Mouse (Mus musculus): Measurements from ENCODE around the gene Stx16. TPM values are rescaled to one million over a fixed set of nuclear protein-coding genes. Genes with fewer than 3 reads are reported as not detected.
A peak's percentile ranks its signal among the peaks of the same experiment; 100 is the strongest.

The Stx16 gene
- polyA plus RNA-seq, 1 experiment from 2014 or later, result 11.2 TPM

- peaks cover 77% of the 10 kb centered on the region for H3K36me3 ChIP-seq
- 75% methylated on average over 16 of the region's 16 CpGs for WGBS
Measured at GRCm38 (mm10) chr2:174116929-174117328, 40.8 kb downstream of the Stx16 start.

GRCm38 (mm10) chr2:174118141-174118540 lies 42.0 kb downstream of the Stx16 start:
- no peak overlapping the region for H3K27ac ChIP-seq
- no peak overlapping the region for H3K4me3 ChIP-seq (replicated peaks)
- peaks cover 4% of the 10 kb centered on the region for H3K4me1 ChIP-seq
- no peak overlapping the region for H3K4me2 ChIP-seq
- no peaks in the 10 kb centered on the region for H3K27me3 ChIP-seq
- H3K9ac ChIP-seq, result no peak overlapping the region
- peaks cover 89% of the 10 kb centered on the region for H3K36me3 ChIP-seq
- no peak for ATAC-seq (replicated peaks; ENCODE audit: low FRiP score)
- no peaks in the 10 kb centered on the region for H3K9me3 ChIP-seq (replicated peaks)
- 66% methylated on average over 11 of the region's 11 CpGs for WGBS

More at GRCm38 (mm10) chr2:174116929-174117328, 40.8 kb downstream of the Stx16 start:
- no peak overlapping the region for H3K9ac ChIP-seq
- ATAC-seq (replicated peaks; ENCODE audit: low FRiP score), result no peak
- H3K4me1 ChIP-seq, result peaks cover 16% of the 10 kb centered on the region
- no peak overlapping the region for H3K4me3 ChIP-seq (replicated peaks)
- no peaks in the 10 kb centered on the region for H3K9me3 ChIP-seq (replicated peaks)
- no peak overlapping the region for H3K4me2 ChIP-seq
- H3K27ac ChIP-seq, result no peak overlapping the region
- H3K27me3 ChIP-seq, result no peaks in the 10 kb centered on the region

GRCm38 (mm10) chr2:174119259-174119658 lies 43.2 kb downstream of the Stx16 start:
- Histone ChIP-seq H3K36me3 (peaks cover 90% of the 10 kb centered on the region), H3K9me3 (replicated peaks) (0 out of 2 replicates have a peak, but pooled peaks cover 3% of the 10 kb centered on the region), H3K9ac (no peak overlapping the region), H3K4me3 (replicated peaks) (no peak overlapping the region), H3K27me3 (no peaks in the 10 kb centered on the region), H3K4me1 (no peaks in the 10 kb centered on the region), H3K4me2 (no peak overlapping the region), H3K27ac (no peak overlapping the region)
- no peak for ATAC-seq (replicated peaks; ENCODE audit: low FRiP score)
- WGBS, result 89% methylated on average over 11 of the region's 11 CpGs

GRCm38 (mm10) chr2:174120631-174121030 lies 44.5 kb downstream of the Stx16 start:
- Histone ChIP-seq H3K4me1 (no peaks in the 10 kb centered on the region), H3K36me3 (peaks cover 90% of the 10 kb centered on the region)
- WGBS, result 92% methylated on average over 19 of the region's 19 CpGs

GRCm38 (mm10) chr2:174121411-174121947 lies 45.4 kb downstream of the Stx16 start:
- peaks cover 3% of the 10 kb centered on the region for H3K4me1 ChIP-seq
- WGBS, result 82% methylated on average over 12 of the region's 12 CpGs
- H3K9me3 ChIP-seq (replicated peaks), result peaks cover 6% of the 10 kb centered on the region
- H3K27ac ChIP-seq, result no peak overlapping the region
- no peak overlapping the region for H3K4me3 ChIP-seq (replicated peaks)
- ATAC-seq (replicated peaks; ENCODE audit: low FRiP score), result peak; percentile 31
- 0 out of 2 replicates have a peak, but pooled peaks cover 2% of the 10 kb centered on the region for H3K27me3 ChIP-seq
- no peak overlapping the region for H3K4me2 ChIP-seq
- H3K9ac ChIP-seq, result no peak overlapping the region
- peaks cover 84% of the 10 kb centered on the region for H3K36me3 ChIP-seq

More at GRCm38 (mm10) chr2:174120631-174121030, 44.5 kb downstream of the Stx16 start:
- ATAC-seq (replicated peaks; ENCODE audit: low FRiP score), result no peak
- Histone ChIP-seq H3K27me3 (no peaks in the 10 kb centered on the region), H3K4me3 (replicated peaks) (no peak overlapping the region), H3K4me2 (no peak overlapping the region), H3K27ac (no peak overlapping the region), H3K9me3 (replicated peaks) (peaks cover 6% of the 10 kb centered on the region), H3K9ac (no peak overlapping the region)

GRCm38 (mm10) chr2:174122331-174122730 lies 46.2 kb downstream of the Stx16 start:
- no peak overlapping the region for H3K4me2 ChIP-seq
- 96% methylated on average over 2 of the region's 2 CpGs for WGBS
- peaks cover 12% of the 10 kb centered on the region for H3K4me1 ChIP-seq
- H3K9me3 ChIP-seq (replicated peaks), result peaks cover 6% of the 10 kb centered on the region
- H3K9ac ChIP-seq, result no peak overlapping the region
- no peak overlapping the region for H3K4me3 ChIP-seq (replicated peaks)
- H3K27me3 ChIP-seq, result 0 out of 2 replicates have a peak, but pooled peaks cover 3% of the 10 kb centered on the region
- H3K36me3 ChIP-seq, result peaks cover 75% of the 10 kb centered on the region
- H3K27ac ChIP-seq, result no peak overlapping the region
- ATAC-seq (replicated peaks; ENCODE audit: low FRiP score), result no peak

- Histone ChIP-seq H3K4me3 (replicated peaks) (no peak overlapping the region), H3K27ac (no peak overlapping the region), H3K27me3 (0 out of 2 replicates have a peak, but pooled peaks cover 7% of the 10 kb centered on the region), H3K4me1 (peaks cover 13% of the 10 kb centered on the region), H3K4me2 (no peak overlapping the region), H3K9me3 (replicated peaks) (peaks cover 6% of the 10 kb centered on the region), H3K9ac (no peak overlapping the region), H3K36me3 (peaks cover 65% of the 10 kb centered on the region)
- WGBS, result 87% methylated on average over 3 of the region's 3 CpGs
- ATAC-seq (replicated peaks; ENCODE audit: low FRiP score), result no peak
Measured at GRCm38 (mm10) chr2:174123731-174124130, 47.6 kb downstream of the Stx16 start.

- peaks cover 13% of the 10 kb centered on the region for H3K4me1 ChIP-seq
- ATAC-seq (replicated peaks; ENCODE audit: low FRiP score), result peak; percentile 75
- H3K36me3 ChIP-seq, result peaks cover 36% of the 10 kb centered on the region
- 7% methylated on average over 21 of the region's 21 CpGs for WGBS
- H3K27ac ChIP-seq, result no peak overlapping the region
- H3K9me3 ChIP-seq (replicated peaks), result peaks cover 6% of the 10 kb centered on the region
- H3K4me2 ChIP-seq, result peak overlapping the region; percentile 47
- no peak overlapping the region for H3K9ac ChIP-seq
- 0 out of 2 replicates have a peak overlapping the region, but pooled peaks have one; percentile 4 for H3K4me3 ChIP-seq (replicated peaks)
- H3K27me3 ChIP-seq, result 0 out of 2 replicates have a peak, but pooled peaks cover 7% of the 10 kb centered on the region
Measured at GRCm38 (mm10) chr2:174126522-174127375, 50.6 kb downstream of the Stx16 start.

- peaks cover 30% of the 10 kb centered on the region for H3K36me3 ChIP-seq
- ATAC-seq (replicated peaks; ENCODE audit: low FRiP score), result no peak
- no peak overlapping the region for H3K9ac ChIP-seq
- 0 out of 2 replicates have a peak, but pooled peaks cover 7% of the 10 kb centered on the region for H3K27me3 ChIP-seq
- 38% methylated on average over 6 of the region's 6 CpGs for WGBS
- no peak overlapping the region for H3K27ac ChIP-seq
- H3K4me3 ChIP-seq (replicated peaks), result no peak overlapping the region
- H3K4me2 ChIP-seq, result peak overlapping the region; percentile 47
- H3K9me3 ChIP-seq (replicated peaks), result peaks cover 6% of the 10 kb centered on the region
- peaks cover 13% of the 10 kb centered on the region for H3K4me1 ChIP-seq
Measured at GRCm38 (mm10) chr2:174127376-174127713, 51.2 kb downstream of the Stx16 start.

GRCm38 (mm10) chr2:174128926-174129325 lies 52.8 kb downstream of the Stx16 start:
- ATAC-seq (replicated peaks; ENCODE audit: low FRiP score), result no peak
- Histone ChIP-seq H3K4me2 (no peak overlapping the region), H3K27me3 (0 out of 2 replicates have a peak, but pooled peaks cover 7% of the 10 kb centered on the region), H3K9me3 (replicated peaks) (peaks cover 6% of the 10 kb centered on the region), H3K9ac (no peak overlapping the region), H3K36me3 (peaks cover 15% of the 10 kb centered on the region), H3K4me1 (peaks cover 13% of the 10 kb centered on the region), H3K4me3 (replicated peaks) (no peak overlapping the region), H3K27ac (no peak overlapping the region)
- 86% methylated on average over 6 of the region's 6 CpGs for WGBS

GRCm38 (mm10) chr2:174130468-174131097 lies 54.5 kb downstream of the Stx16 start:
- Histone ChIP-seq H3K4me2 (no peak overlapping the region), H3K36me3 (no peaks in the 10 kb centered on the region), H3K27ac (no peak overlapping the region), H3K9ac (no peak overlapping the region), H3K4me3 (replicated peaks) (no peak overlapping the region), H3K9me3 (replicated peaks) (no peaks in the 10 kb centered on the region), H3K27me3 (0 out of 2 replicates have a peak, but pooled peaks cover 7% of the 10 kb centered on the region), H3K4me1 (peaks cover 13% of the 10 kb centered on the region)
- no peak for ATAC-seq (replicated peaks; ENCODE audit: low FRiP score)
- 70% methylated on average over 8 of the region's 8 CpGs for WGBS

Data from kidney, embryonic 15.5 days (tissue).